Mouse (Mus musculus): ENCODE measurements at regions not wholly inside any gene's neighbourhood (a gene's known extent, or its start where the extent isn't known, plus 50 kb on each side); places are given as distances from the start of the nearest gene placed in this dataset.

DNA sequence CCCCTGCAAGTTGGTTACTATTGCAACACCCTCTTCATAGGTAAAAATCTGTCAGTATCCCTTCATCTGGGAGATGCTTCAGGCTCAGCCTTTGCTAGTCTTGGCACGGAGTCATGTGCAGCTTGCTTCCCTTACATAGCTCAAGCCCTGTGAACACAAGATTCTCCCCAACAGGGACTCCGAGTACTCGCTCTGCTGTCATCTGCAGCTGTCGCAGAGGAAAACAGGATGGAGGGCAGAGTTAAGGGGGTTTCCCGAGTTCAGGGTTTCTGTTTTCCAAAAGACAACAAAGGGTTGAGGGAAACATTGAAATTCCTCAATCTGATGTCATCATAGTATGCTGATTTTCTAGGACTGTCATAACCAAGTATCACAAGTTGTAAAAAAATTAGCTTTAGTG, 116.3 kb upstream of the Hnrnpa3 start:
- peak; percentile 64 for DNase-seq (ENCODE audit: low spot score)
- ATAC-seq (replicated peaks; ENCODE audit: low FRiP score, low read depth): no peak
- no peaks in the 10 kb centered on the region; the same call in 1 of the 2 replicates for H3K4me1 ChIP-seq (replicated peaks; ENCODE audit: insufficient read depth, low read length)

DNA sequence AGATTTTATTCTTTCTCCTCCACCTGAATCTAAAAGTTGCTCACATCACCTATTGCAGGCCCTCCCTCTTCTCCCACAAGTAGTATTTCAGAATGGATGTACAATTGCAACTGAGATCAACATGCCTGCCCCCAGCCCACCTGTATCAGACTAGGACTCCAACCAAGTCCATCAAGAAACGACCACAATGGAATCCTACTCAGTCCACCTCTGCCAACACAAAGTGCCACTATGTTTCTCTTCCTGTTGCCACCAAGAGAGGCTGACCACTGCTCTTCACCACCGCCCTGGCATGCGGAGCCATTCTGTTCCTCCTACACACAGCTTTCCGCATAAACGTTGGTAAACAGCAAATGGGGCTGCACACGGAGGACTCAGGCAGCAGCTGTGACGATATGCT, 113.1 kb upstream of the Hnrnpa3 start:
- H3K27me3 ChIP-seq (ENCODE audit: insufficient read depth, low read length): no peaks in the 10 kb centered on the region
- no peaks in the 10 kb centered on the region for H3K4me1 ChIP-seq (replicated peaks; ENCODE audit: insufficient read depth, low read length)
- DNase-seq (ENCODE audit: low spot score): no peak
- no peak overlapping the region for H3K27ac ChIP-seq
- H3K4me3 ChIP-seq (replicated peaks; ENCODE audit: low read depth, low read length): no peak overlapping the region
- no peak overlapping the region for H3K9ac ChIP-seq (ENCODE audit: low read depth, low read length)
- H3K4me2 ChIP-seq (ENCODE audit: low read length): no peak overlapping the region
- no peaks in the 10 kb centered on the region for H3K36me3 ChIP-seq (ENCODE audit: insufficient read depth, low read length)
- H3K9me3 ChIP-seq (replicated peaks; ENCODE audit: low read length): no peaks in the 10 kb centered on the region
- 78% methylated on average over 7 of the region's 7 CpGs for WGBS
- no peak for TF ChIP-seq CTCF (IDR thresholded peaks at IDR 0.05; ENCODE audit: low read depth)
- ATAC-seq (replicated peaks; ENCODE audit: low FRiP score, low read depth): no peak

More for the DNA sequence above, 116.3 kb upstream of the Hnrnpa3 start:
- Histone ChIP-seq H3K9me3 (replicated peaks; ENCODE audit: low read length) (no peaks in the 10 kb centered on the region), H3K4me3 (replicated peaks; ENCODE audit: low read depth, low read length) (no peak overlapping the region), H3K36me3 (ENCODE audit: insufficient read depth, low read length) (no peaks in the 10 kb centered on the region), H3K27ac (no peak overlapping the region), H3K27me3 (ENCODE audit: insufficient read depth, low read length) (no peaks in the 10 kb centered on the region), H3K4me2 (ENCODE audit: low read length) (no peak overlapping the region), H3K9ac (ENCODE audit: low read depth, low read length) (no peak overlapping the region)
- no peak for TF ChIP-seq CTCF (IDR thresholded peaks at IDR 0.05; ENCODE audit: low read depth)
- WGBS: 45% methylated on average over 5 of the region's 5 CpGs

DNA sequence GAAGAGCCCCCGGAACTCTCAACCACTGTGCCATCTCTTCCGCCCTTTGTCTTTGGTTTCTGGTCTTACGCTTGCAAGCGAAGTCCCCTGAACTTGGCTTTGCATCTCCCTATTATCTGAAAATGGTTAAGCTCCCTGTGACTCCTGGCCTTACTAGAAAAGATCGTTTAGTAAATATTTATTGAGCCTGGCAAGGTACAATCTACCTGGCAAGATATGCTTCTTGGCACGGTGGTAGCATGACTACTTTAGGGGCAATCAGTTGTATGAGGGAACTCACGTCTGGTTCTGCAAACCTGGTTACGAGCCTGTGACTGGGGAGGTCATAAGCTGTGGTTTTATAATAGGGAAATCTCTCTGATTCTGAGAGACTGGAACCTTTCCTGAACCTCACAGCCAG, 103.4 kb upstream of the Hnrnpa3 start:
- no peak overlapping the region for H3K27ac ChIP-seq
- no peaks in the 10 kb centered on the region for H3K9me3 ChIP-seq (replicated peaks; ENCODE audit: low read length)
- no peak overlapping the region for H3K4me2 ChIP-seq (ENCODE audit: low read length)
- no peaks in the 10 kb centered on the region for H3K27me3 ChIP-seq (ENCODE audit: insufficient read depth, low read length)
- no peak for TF ChIP-seq CTCF (IDR thresholded peaks at IDR 0.05; ENCODE audit: low read depth)
- no peaks in the 10 kb centered on the region for H3K4me1 ChIP-seq (replicated peaks; ENCODE audit: insufficient read depth, low read length)
- no peaks in the 10 kb centered on the region for H3K36me3 ChIP-seq (ENCODE audit: insufficient read depth, low read length)
- H3K4me3 ChIP-seq (replicated peaks; ENCODE audit: low read depth, low read length): no peak overlapping the region
- DNase-seq (ENCODE audit: low spot score) (no peak), ATAC-seq (replicated peaks; ENCODE audit: low FRiP score, low read depth) (no peak)
- 88% methylated on average over 8 of the region's 8 CpGs for WGBS
- H3K9ac ChIP-seq (ENCODE audit: low read depth, low read length): no peak overlapping the region

DNA sequence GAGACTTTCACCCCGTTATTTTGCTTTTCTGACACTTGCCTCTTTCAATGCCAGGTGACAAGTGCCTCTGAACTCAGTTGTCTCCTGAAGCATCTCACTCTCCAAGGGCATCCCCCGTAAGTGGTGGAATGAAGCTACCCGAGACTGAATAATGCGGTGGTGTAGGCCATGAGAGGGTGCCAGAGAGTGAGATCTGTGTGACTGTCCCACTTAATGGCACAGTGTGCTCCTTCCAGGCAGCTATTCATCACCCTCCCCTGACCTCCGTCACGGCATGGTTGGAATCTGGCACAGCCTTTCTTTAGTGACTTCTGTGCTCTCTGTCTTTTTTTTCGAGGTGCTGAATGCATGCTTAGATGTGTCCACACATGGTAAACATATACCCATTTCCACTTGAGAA, 102.3 kb upstream of the Hnrnpa3 start:
- Histone ChIP-seq H3K27ac (no peak overlapping the region), H3K36me3 (ENCODE audit: insufficient read depth, low read length) (no peaks in the 10 kb centered on the region), H3K9ac (ENCODE audit: low read depth, low read length) (no peak overlapping the region), H3K9me3 (replicated peaks; ENCODE audit: low read length) (no peaks in the 10 kb centered on the region), H3K4me2 (ENCODE audit: low read length) (no peak overlapping the region), H3K4me3 (replicated peaks; ENCODE audit: low read depth, low read length) (no peak overlapping the region), H3K4me1 (replicated peaks; ENCODE audit: insufficient read depth, low read length) (no peaks in the 10 kb centered on the region), H3K27me3 (ENCODE audit: insufficient read depth, low read length) (no peaks in the 10 kb centered on the region)
- ATAC-seq (replicated peaks; ENCODE audit: low FRiP score, low read depth): no peak
- TF ChIP-seq CTCF (IDR thresholded peaks at IDR 0.05; ENCODE audit: low read depth): 0 out of 2 replicates have a peak, but pooled peaks have one; percentile 17
- WGBS: 43% methylated on average over 7 of the region's 7 CpGs
- DNase-seq (ENCODE audit: low spot score): no peak

DNA sequence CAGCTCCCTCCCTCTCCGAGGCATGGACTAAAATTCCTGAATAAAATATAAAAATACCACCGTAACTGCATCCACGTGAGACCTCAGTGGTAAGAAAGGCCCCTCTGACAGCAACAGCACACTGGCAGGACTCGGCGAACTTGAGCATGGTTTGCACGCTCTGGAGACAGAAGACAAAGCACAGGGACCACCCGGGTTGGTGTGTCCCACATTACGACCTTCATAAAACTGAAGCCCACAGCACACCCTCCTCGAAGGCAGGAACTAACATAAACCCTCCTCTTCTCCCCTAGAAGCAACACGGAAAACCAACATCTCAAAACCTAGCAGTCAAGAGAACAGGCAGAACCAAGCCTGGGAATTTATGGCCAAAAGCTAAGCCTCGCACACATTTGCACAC, 101.7 kb upstream of the Hnrnpa3 start:
- Histone ChIP-seq H3K4me3 (replicated peaks; ENCODE audit: low read depth, low read length) (no peak overlapping the region), H3K9me3 (replicated peaks; ENCODE audit: low read length) (no peaks in the 10 kb centered on the region), H3K27me3 (ENCODE audit: insufficient read depth, low read length) (no peaks in the 10 kb centered on the region), H3K36me3 (ENCODE audit: insufficient read depth, low read length) (no peaks in the 10 kb centered on the region), H3K4me1 (replicated peaks; ENCODE audit: insufficient read depth, low read length) (no peaks in the 10 kb centered on the region), H3K4me2 (ENCODE audit: low read length) (no peak overlapping the region), H3K9ac (ENCODE audit: low read depth, low read length) (no peak overlapping the region), H3K27ac (no peak overlapping the region)
- ATAC-seq (replicated peaks; ENCODE audit: low FRiP score, low read depth) (no peak), DNase-seq (ENCODE audit: low spot score) (no peak)
- TF ChIP-seq CTCF (IDR thresholded peaks at IDR 0.05; ENCODE audit: low read depth): no peak
- WGBS: 42% methylated on average over 11 of the region's 11 CpGs

DNA sequence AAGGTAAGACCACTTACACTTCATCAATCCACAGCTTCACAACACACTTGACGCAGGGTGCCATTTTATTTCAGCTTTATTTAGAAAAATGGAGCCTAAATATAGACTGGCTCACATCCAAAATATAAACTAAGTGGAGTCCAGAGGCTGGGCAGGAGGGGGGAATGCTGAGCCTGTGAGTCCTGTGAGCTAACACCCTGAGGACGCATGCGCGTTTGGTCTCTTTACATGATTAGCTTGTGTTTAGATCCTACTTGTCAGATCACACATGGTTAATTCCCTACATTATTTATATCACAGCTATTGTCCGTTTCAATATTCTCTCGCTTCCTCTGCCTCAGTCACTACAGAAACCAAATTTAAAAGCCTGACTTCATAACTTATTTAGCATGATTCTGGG, 99.1 kb upstream of the Hnrnpa3 start:
- WGBS: 64% methylated on average over 6 of the region's 6 CpGs
- H3K9ac ChIP-seq (ENCODE audit: low read depth, low read length): no peak overlapping the region
- H3K4me3 ChIP-seq (replicated peaks; ENCODE audit: low read depth, low read length): no peak overlapping the region
- no peak overlapping the region for H3K4me2 ChIP-seq (ENCODE audit: low read length)
- DNase-seq (ENCODE audit: low spot score) (no peak), ATAC-seq (replicated peaks; ENCODE audit: low FRiP score, low read depth) (no peak)
- TF ChIP-seq CTCF (IDR thresholded peaks at IDR 0.05; ENCODE audit: low read depth): no peak
- no peaks in the 10 kb centered on the region for H3K27me3 ChIP-seq (ENCODE audit: insufficient read depth, low read length)
- no peak overlapping the region for H3K27ac ChIP-seq
- no peaks in the 10 kb centered on the region for H3K4me1 ChIP-seq (replicated peaks; ENCODE audit: insufficient read depth, low read length)
- no peaks in the 10 kb centered on the region for H3K9me3 ChIP-seq (replicated peaks; ENCODE audit: low read length)
- no peaks in the 10 kb centered on the region for H3K36me3 ChIP-seq (ENCODE audit: insufficient read depth, low read length)

DNA sequence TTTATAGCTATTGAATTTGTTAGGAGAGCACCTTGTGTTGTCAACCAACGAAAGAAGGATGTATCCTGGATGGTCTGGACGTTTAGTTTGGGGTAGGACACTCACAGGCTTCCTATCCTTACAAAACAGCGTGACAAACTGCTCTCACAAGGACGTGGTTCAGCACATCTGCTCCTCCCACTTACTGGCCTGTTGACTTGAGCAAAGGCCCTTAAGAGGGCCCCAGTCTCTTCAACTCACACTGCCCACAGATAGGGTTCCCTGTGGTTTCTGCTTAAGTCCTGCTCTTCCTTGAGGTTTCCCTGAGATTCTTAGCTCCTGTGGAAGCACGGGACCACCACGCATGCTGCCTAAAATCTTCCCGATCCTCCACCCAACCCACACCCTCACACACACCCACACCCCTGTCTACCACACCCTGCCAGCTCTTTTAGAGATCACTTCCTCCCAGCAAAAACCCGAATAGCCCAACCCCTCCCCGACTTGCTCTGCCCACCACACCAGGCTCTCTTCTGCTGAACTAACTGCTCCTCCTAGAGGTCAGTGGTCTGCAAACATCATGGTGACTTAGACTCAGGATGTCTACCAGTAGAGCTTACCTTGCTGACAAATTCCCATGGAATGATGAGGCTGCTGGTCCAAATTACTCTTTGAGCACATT, 95.7 kb upstream of the Hnrnpa3 start:
- H3K36me3 ChIP-seq (ENCODE audit: insufficient read depth, low read length): no peaks in the 10 kb centered on the region
- WGBS: 47% methylated on average over 9 of the region's 9 CpGs
- peak; percentile 61 for TF ChIP-seq CTCF (IDR thresholded peaks at IDR 0.05; ENCODE audit: low read depth)

More for the DNA sequence above, 95.7 kb upstream of the Hnrnpa3 start:
- Histone ChIP-seq H3K27ac (no peak overlapping the region), H3K9ac (ENCODE audit: low read depth, low read length) (no peak overlapping the region), H3K4me2 (ENCODE audit: low read length) (no peak overlapping the region), H3K27me3 (ENCODE audit: insufficient read depth, low read length) (no peaks in the 10 kb centered on the region), H3K4me3 (replicated peaks; ENCODE audit: low read depth, low read length) (no peak overlapping the region), H3K4me1 (replicated peaks; ENCODE audit: insufficient read depth, low read length) (no peaks in the 10 kb centered on the region), H3K9me3 (replicated peaks; ENCODE audit: low read length) (no peaks in the 10 kb centered on the region)
- DNase-seq (ENCODE audit: low spot score) (peak; percentile 54), ATAC-seq (replicated peaks; ENCODE audit: low FRiP score, low read depth) (no peak)
